ENCODE assay signal across 8 mouse cellular contexts in genomic region chr8:22166080-22166603, GRCm38 (mm10). TPM values are rescaled to one million over a fixed set of nuclear protein-coding genes. Genes with fewer than 3 reads are reported as not detected.
DNase-seq lines count a peak whose midpoint lies in the region; ATAC-seq and TF ChIP-seq lines count a peak whose summit lies in the region.

Gene Nek3, minus strand, starts transcription at chr8:22166435.

- H3K27ac ChIP-seq in bone marrow, adult 2 months (ENCODE audit: control insufficient read depth, insufficient read depth, low read depth, low read length, poor library complexity), result peak within 1 kb of the TSS; percentile 41; the same call in 1 of the 2 replicates
- peak within 1 kb of the TSS; percentile 58 for H3K27ac ChIP-seq in embryonic facial prominence, embryonic 15.5 days (replicated peaks)
- H3K27ac ChIP-seq in heart, embryonic 10.5 days, result peak within 1 kb of the TSS; percentile 89
- H3K27ac ChIP-seq in kidney, embryonic 15.5 days, result peak within 1 kb of the TSS; percentile 79

- peaks cover 18% of the 10 kb centered on the region for H3K36me3 ChIP-seq in embryonic facial prominence, embryonic 15.5 days
- H3K36me3 ChIP-seq in heart, embryonic 10.5 days, result peaks cover 32% of the 10 kb centered on the region
- H3K36me3 ChIP-seq in kidney, embryonic 15.5 days, result peaks cover 30% of the 10 kb centered on the region

- H3K4me3 ChIP-seq in bone marrow, adult 2 months (replicated peaks; ENCODE audit: control insufficient read depth, low read depth, low read length), result peak within 1 kb of the TSS; percentile 72
- peak within 1 kb of the TSS; percentile 57 for H3K4me3 ChIP-seq in embryonic facial prominence, embryonic 15.5 days (replicated peaks)
- H3K4me3 ChIP-seq in heart, embryonic 10.5 days, result peak within 1 kb of the TSS; percentile 69
- peak within 1 kb of the TSS; percentile 64 for H3K4me3 ChIP-seq in kidney, embryonic 15.5 days (replicated peaks)

- peak; percentile 96 for ATAC-seq in embryonic facial prominence, embryonic 15.5 days (ENCODE audit: insufficient number of reproducible peaks, low FRiP score, low TSS enrichment, low read depth)
- ATAC-seq in kidney, embryonic 15.5 days (replicated peaks; ENCODE audit: low FRiP score), result peak; percentile 99
- peak; percentile 89 for ATAC-seq in monocyte, adult 5-6 weeks (replicated peaks; ENCODE audit: insufficient number of reproducible peaks, low FRiP score, low TSS enrichment, poor library complexity, severe bottlenecking)

- no peaks in the 10 kb centered on the region; the same call in 1 of the 2 replicates for H3K4me1 ChIP-seq in bone marrow, adult 2 months (ENCODE audit: control insufficient read depth, insufficient read depth, low read length)
- H3K4me1 ChIP-seq in embryonic facial prominence, embryonic 15.5 days, result peaks cover 6% of the 10 kb centered on the region; the same call in 1 of the 2 replicates
- peaks cover 9% of the 10 kb centered on the region; the same call in 1 of the 2 replicates for H3K4me1 ChIP-seq in heart, embryonic 10.5 days
- H3K4me1 ChIP-seq in kidney, embryonic 15.5 days, result peaks cover 10% of the 10 kb centered on the region

- peak within 1 kb of the TSS; percentile 56 for H3K4me2 ChIP-seq in embryonic facial prominence, embryonic 15.5 days (replicated peaks)
- peak within 1 kb of the TSS; percentile 61 for H3K4me2 ChIP-seq in kidney, embryonic 15.5 days

- WGBS in bone marrow, adult 2 months, result under 1% methylated on average over 41 of the region's 43 CpGs
- WGBS in embryonic facial prominence, embryonic 15.5 days, result under 1% methylated on average over 41 of the region's 43 CpGs
- under 1% methylated on average over 41 of the region's 43 CpGs for WGBS in heart, embryonic 10.5 days
- WGBS in kidney, embryonic 15.5 days, result under 1% methylated on average over 31 of the region's 43 CpGs

- no peak; the same call in 1 of the 2 replicates for TF ChIP-seq POLR2A in bone marrow, adult 2 months (IDR thresholded peaks at IDR 0.05; ENCODE audit: borderline replicate concordance, control insufficient read depth, low read depth, low read length)

- no peaks in the 10 kb centered on the region for H3K27me3 ChIP-seq in embryonic facial prominence, embryonic 15.5 days
- no peaks in the 10 kb centered on the region for H3K27me3 ChIP-seq in heart, embryonic 10.5 days (ENCODE audit: insufficient read depth, poor library complexity, severe bottlenecking)
- no peaks in the 10 kb centered on the region for H3K27me3 ChIP-seq in kidney, embryonic 15.5 days

- DNase-seq in 416B (ENCODE audit: low read depth) (peak; percentile 96), liver (peak; percentile 97)
- DNase-seq in heart, embryonic 10.5 days (ENCODE audit: low spot score), result peak; percentile 98
- DNase-seq in spleen, postnatal 4 days (ENCODE audit: low spot score in 2 of 2), result peak; percentile 78 to 92

- no peaks in the 10 kb centered on the region for H3K9me3 ChIP-seq in embryonic facial prominence, embryonic 15.5 days (replicated peaks)
- no peaks in the 10 kb centered on the region for H3K9me3 ChIP-seq in heart, embryonic 10.5 days
- no peaks in the 10 kb centered on the region for H3K9me3 ChIP-seq in kidney, embryonic 15.5 days (replicated peaks)

- H3K9ac ChIP-seq in embryonic facial prominence, embryonic 15.5 days, result peak within 1 kb of the TSS; percentile 28
- H3K9ac ChIP-seq in kidney, embryonic 15.5 days, result peak within 1 kb of the TSS; percentile 51

- peak; percentile 42 for TF ChIP-seq CTCF in bone marrow, adult 2 months (IDR thresholded peaks at IDR 0.05; ENCODE audit: control insufficient read depth, insufficient read depth, low read length)

RNA-seq across cellular contexts. Expression of gene Nek3, which starts in this region (rescaled TPM):
- polyA plus RNA-seq in bone marrow, adult 2 months (2011; ENCODE audit: insufficient read depth, insufficient read length, low replicate concordance, missing spikeins), result 2.6 and 19.3 TPM in 2 replicates
- polyA plus RNA-seq in embryonic facial prominence, embryonic 15.5 days (2015; fragmentation: Nextera tagmentation; extraction: Ambion mirVana), result 3.5 and 4.1 TPM in 2 replicates
- 5.4 and 6.1 TPM in 2 replicates for polyA plus RNA-seq in heart, embryonic 10.5 days (2016; fragmentation: Nextera tagmentation; extraction: Ambion mirVana)
- polyA plus RNA-seq in kidney, embryonic 15.5 days (2015; fragmentation: Nextera tagmentation; extraction: Ambion mirVana), result 4.8 and 5.5 TPM in 2 replicates
- 1.2 to 4.3 TPM (median 3.9 TPM) in 3 replicates for total RNA-seq in monocyte, adult 5-6 weeks (2017)

Comparison
In these comparisons a context has a peak if more than half of its experiments do, and no peak if none do; other contexts are left out.
1. Peak in every context shown above with its lines: DNase-seq, ATAC-seq, H3K4me3 ChIP-seq and H3K27ac ChIP-seq.